In genomic region chr2:148580286-148580966, GRCm38 (mm10) we compare ENCODE assay signal across 9 mouse cellular contexts.
DNase-seq lines count a peak whose midpoint lies in the region; ATAC-seq lines count a peak whose summit lies in the region.
"Had no signal": no experiment of that assay in that cellular context is flagged by ENCODE, and none has a peak within 500 bp of the region (broad histone marks: within the 10 kb centered on the region; RNA-seq: fewer than 3 reads in every experiment).

No protein-coding gene starts in this region.

- H3K36me3 ChIP-seq in limb, embryonic 11.5 days (ENCODE audit: control insufficient read depth, insufficient read depth, low read length) = no peaks in the 10 kb centered on the region
- no peaks in the 10 kb centered on the region for H3K36me3 ChIP-seq in limb, embryonic 10.5 days

- WGBS in limb, embryonic 11.5 days = 49% methylated on average over 7 of the region's 7 CpGs
- 44% methylated on average over 7 of the region's 7 CpGs for WGBS in limb, embryonic 10.5 days

- no peaks in the 10 kb centered on the region for H3K4me1 ChIP-seq in limb, embryonic 11.5 days (ENCODE audit: control insufficient read depth, insufficient read depth, low read length)
- H3K4me1 ChIP-seq in limb, embryonic 10.5 days = no peaks in the 10 kb centered on the region

- H3K27me3 ChIP-seq in limb, embryonic 11.5 days (ENCODE audit: control insufficient read depth, insufficient read depth, low read length) = no peaks in the 10 kb centered on the region
- H3K27me3 ChIP-seq in limb, embryonic 10.5 days (ENCODE audit: low read depth, poor library complexity, severe bottlenecking) = no peaks in the 10 kb centered on the region

- H3K4me2 ChIP-seq in limb, embryonic 11.5 days (ENCODE audit: low read depth, severe bottlenecking) = no peak overlapping the region

- no peak overlapping the region for H3K4me3 ChIP-seq in limb, embryonic 11.5 days (ENCODE audit: low read depth, low read length)
- no peak overlapping the region for H3K4me3 ChIP-seq in limb, embryonic 10.5 days
- H3K4me3 ChIP-seq: erythroblast, embryonic 14.5 days had no signal

- H3K9ac ChIP-seq in limb, embryonic 11.5 days (ENCODE audit: low read length) = no peak overlapping the region

- peak; percentile 34 for DNase-seq in limb, embryonic 11.5 days (ENCODE audit: low spot score)
- DNase-seq in limb, embryonic 10.5 days (ENCODE audit: low spot score) = no peak
- DNase-seq in adrenal gland, postnatal 14 days = peak; percentile 49
- DNase-seq in embryo, embryonic 9.5 days (ENCODE audit: extremely low spot score) = peak; percentile 33
- DNase-seq in kidney, adult 18-20 months = peak; percentile 23
- DNase-seq in lung, postnatal 10 days = peak; percentile 68
- peak; percentile 48 to 59 for DNase-seq in right cerebral cortex, postnatal 10 days (ENCODE audit: low spot score in 2 of 2)

- no peak overlapping the region for H3K27ac ChIP-seq in limb, embryonic 11.5 days (replicated peaks; ENCODE audit: low read depth, low read length)
- no peak overlapping the region for H3K27ac ChIP-seq in limb, embryonic 10.5 days
- H3K27ac ChIP-seq: macrophage had no signal

- ATAC-seq in limb, embryonic 11.5 days (ENCODE audit: insufficient number of reproducible peaks, low FRiP score, low TSS enrichment, low read depth) = no peak

- H3K9me3 ChIP-seq in limb, embryonic 11.5 days (ENCODE audit: control insufficient read depth, low read length) = no peaks in the 10 kb centered on the region
- no peaks in the 10 kb centered on the region for H3K9me3 ChIP-seq in limb, embryonic 10.5 days (replicated peaks)
